Mouse (Mus musculus): Measurements from ENCODE around the gene Npm1.

The Npm1 gene

GRCm38 (mm10) chr11:33162998-33163506 lies at the start of gene Npm1:
TSS of gene Npm1 (minus strand) at chr11:33163206.
- peak; percentile 99 for DNase-seq (ENCODE audit: low spot score in 2 of 2)

- DNase-seq (ENCODE audit: low spot score in 2 of 2), result no peak
Observed at GRCm38 (mm10) chr11:33207411-33207810, 44.4 kb upstream of the Npm1 start.

GRCm38 (mm10) chr11:33204966-33205365 lies 42.0 kb upstream of the Npm1 start:
- DNase-seq (ENCODE audit: low spot score in 2 of 2), result no peak

- no peak for DNase-seq (ENCODE audit: low spot score in 2 of 2)
Observed at GRCm38 (mm10) chr11:33204329-33204705, 41.3 kb upstream of the Npm1 start.

- DNase-seq (ENCODE audit: low spot score in 2 of 2), result no peak
Observed at GRCm38 (mm10) chr11:33203383-33204328, 40.6 kb upstream of the Npm1 start, which contains the start of gene Tlx3. TSS of gene Tlx3 (minus strand) at chr11:33203589.

GRCm38 (mm10) chr11:33202972-33203371 lies 40.0 kb upstream of the Npm1 start:
- DNase-seq (ENCODE audit: low spot score in 2 of 2), result no peak

GRCm38 (mm10) chr11:33202296-33202695 lies 39.3 kb upstream of the Npm1 start:
- no peak for DNase-seq (ENCODE audit: low spot score in 2 of 2)

GRCm38 (mm10) chr11:33201626-33202010 lies 38.6 kb upstream of the Npm1 start:
- DNase-seq (ENCODE audit: low spot score in 2 of 2), result no peak

- DNase-seq (ENCODE audit: low spot score in 2 of 2), result no peak
Observed at GRCm38 (mm10) chr11:33200764-33201625, 38.0 kb upstream of the Npm1 start.

GRCm38 (mm10) chr11:33199906-33200763 lies 37.1 kb upstream of the Npm1 start:
- DNase-seq (ENCODE audit: low spot score in 2 of 2), result no peak

GRCm38 (mm10) chr11:33199117-33199514 lies 36.1 kb upstream of the Npm1 start:
- DNase-seq (ENCODE audit: low spot score in 2 of 2), result no peak

- DNase-seq (ENCODE audit: low spot score in 2 of 2), result no peak
Observed at GRCm38 (mm10) chr11:33198351-33199116, 35.5 kb upstream of the Npm1 start.

GRCm38 (mm10) chr11:33197673-33198072 lies 34.7 kb upstream of the Npm1 start:
- DNase-seq (ENCODE audit: low spot score in 2 of 2), result no peak

- no peak for DNase-seq (ENCODE audit: low spot score in 2 of 2)
Observed at GRCm38 (mm10) chr11:33197133-33197514, 34.1 kb upstream of the Npm1 start.

GRCm38 (mm10) chr11:33196447-33197132 lies 33.6 kb upstream of the Npm1 start:
- no peak for DNase-seq (ENCODE audit: low spot score in 2 of 2)

GRCm38 (mm10) chr11:33195531-33196446 lies 32.8 kb upstream of the Npm1 start:
- no peak for DNase-seq (ENCODE audit: low spot score in 2 of 2)

- no peak for DNase-seq (ENCODE audit: low spot score in 2 of 2)
Observed at GRCm38 (mm10) chr11:33195061-33195460, 32.1 kb upstream of the Npm1 start.

- DNase-seq (ENCODE audit: low spot score in 2 of 2), result no peak
Observed at GRCm38 (mm10) chr11:33193695-33194094, 30.7 kb upstream of the Npm1 start.

GRCm38 (mm10) chr11:33181804-33182203 lies 18.8 kb upstream of the Npm1 start:
- DNase-seq (ENCODE audit: low spot score in 2 of 2), result no peak

Data from spleen, postnatal 36 days (tissue).